Mouse (Mus musculus): Measurements from ENCODE around the gene S1pr5. TPM values are rescaled to one million over a fixed set of nuclear protein-coding genes. Genes with fewer than 3 reads are reported as not detected.

The S1pr5 gene
- polyA plus RNA-seq, 1 experiment, result 0.78 TPM

DNA sequence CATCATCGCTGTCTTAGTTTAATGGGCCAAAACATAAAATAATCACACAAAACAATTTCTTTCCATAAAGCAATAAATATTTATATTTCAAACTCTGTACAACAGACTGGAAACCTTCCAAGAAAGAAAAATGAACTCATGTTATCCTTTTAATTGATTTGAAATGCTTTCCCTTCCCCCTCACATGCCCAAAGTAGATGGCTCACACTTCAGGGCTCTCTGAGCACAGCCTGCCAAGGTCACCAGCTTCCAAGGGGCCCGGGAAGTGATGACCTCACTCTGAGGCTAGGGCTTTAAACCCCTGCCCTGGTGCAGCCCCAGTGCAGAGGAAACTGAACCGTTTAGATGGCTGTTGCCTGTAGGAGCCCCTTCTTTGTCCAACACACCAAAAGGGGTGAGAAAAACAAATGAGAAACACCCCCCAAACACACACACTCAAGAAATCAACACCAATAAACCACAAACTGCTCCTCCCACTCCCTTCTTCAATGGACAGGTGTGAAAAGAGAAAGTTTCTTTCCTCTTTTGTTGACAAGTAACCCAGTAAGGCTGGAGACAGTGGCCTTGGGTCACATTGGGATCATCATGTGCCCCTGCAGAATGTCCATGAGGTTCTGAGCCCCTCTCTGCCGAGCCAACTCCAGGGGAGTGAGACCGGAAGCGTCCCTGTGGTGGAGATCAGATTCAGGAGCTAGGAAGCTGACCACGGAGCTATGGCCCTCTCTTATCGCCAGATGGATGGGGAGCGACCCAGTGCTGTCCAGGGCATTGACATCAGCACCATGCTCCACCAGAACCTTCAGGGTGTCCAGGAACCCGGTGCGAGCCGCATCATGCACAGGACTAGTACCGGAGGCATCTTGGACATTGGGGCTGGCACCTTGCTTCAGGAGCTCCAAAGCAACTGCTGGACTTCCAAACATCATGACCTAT is 40.4 kb upstream of the S1pr5 start:
- Histone ChIP-seq H3K27me3 (ENCODE audit: control insufficient read depth, insufficient read depth, low read length) (no peaks in the 10 kb centered on the region), H3K4me1 (replicated peaks; ENCODE audit: control insufficient read depth, insufficient read depth, low read length) (peaks cover 17% of the 10 kb centered on the region), H3K4me3 (ENCODE audit: control insufficient read depth, insufficient read depth, low read length) (peak overlapping the region; percentile 84), H3K36me3 (ENCODE audit: control insufficient read depth, insufficient read depth, low read length) (peaks cover 2% of the 10 kb centered on the region; the same call in 1 of the 2 replicates), H3K27ac (ENCODE audit: control insufficient read depth, insufficient read depth, low read length) (peak overlapping the region; percentile 87)
- WGBS, result 57% methylated on average over 13 of the region's 13 CpGs
- TF ChIP-seq POLR2A (IDR thresholded peaks at IDR 0.05; ENCODE audit: control insufficient read depth, extremely low read depth, insufficient read depth, low read length, poor library complexity) (no peak), CTCF (IDR thresholded peaks at IDR 0.05; ENCODE audit: borderline replicate concordance, control insufficient read depth, extremely low read depth, insufficient read depth, low read length, poor library complexity) (no peak)
- DNase-seq, result peak; percentile 63

DNA sequence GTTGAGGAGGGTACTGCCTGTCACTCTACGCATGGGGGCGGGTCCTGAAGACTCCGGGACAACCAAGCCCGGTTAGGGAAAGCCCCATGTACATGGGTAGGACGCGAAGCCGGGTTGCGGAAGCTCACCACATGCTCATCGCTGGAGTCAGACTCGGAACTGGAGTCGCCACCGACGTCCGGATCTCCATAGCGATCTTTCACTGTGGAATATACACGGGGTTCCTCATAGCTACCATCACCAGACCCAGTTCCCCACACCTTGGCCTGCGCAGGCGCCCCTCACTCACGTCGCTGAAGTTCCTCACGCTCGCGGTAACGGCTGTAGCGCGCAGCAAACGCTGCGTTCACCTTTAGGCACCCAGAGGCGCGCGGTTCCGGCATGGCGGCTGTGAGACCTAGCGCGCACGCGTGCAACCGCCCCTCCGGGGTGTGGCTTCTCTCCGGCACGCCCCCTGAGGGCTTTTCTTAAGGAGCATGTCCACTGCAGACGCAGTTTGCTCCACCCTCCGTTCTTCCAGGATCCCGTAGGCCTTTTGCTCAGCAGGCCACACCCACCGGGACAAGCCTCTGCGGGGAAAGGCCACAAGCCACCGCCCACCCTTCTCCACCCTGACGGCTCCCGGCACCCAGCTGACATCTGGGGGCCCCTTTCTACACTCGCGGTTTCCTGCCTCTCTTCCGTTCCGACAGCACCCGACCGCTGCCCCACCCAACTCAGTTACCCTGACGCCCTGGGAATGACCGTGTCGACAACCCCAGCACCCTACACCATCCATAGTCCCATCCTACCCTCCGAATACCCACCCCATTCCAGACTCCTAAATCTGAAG is 39.5 kb upstream of the S1pr5 start, which contains the start of gene Kri1:
Gene Kri1, minus strand, starts transcription at position 399 of the 832 bp plus-strand sequence.
- Histone ChIP-seq H3K27me3 (ENCODE audit: control insufficient read depth, insufficient read depth, low read length) (no peaks in the 10 kb centered on the region), H3K27ac (ENCODE audit: control insufficient read depth, insufficient read depth, low read length) (peak within 1 kb of the TSS; percentile 87), H3K4me3 (ENCODE audit: control insufficient read depth, insufficient read depth, low read length) (peak within 1 kb of the TSS; percentile 84), H3K36me3 (ENCODE audit: control insufficient read depth, insufficient read depth, low read length) (peaks cover 4% of the 10 kb centered on the region; the same call in 1 of the 2 replicates), H3K4me1 (replicated peaks; ENCODE audit: control insufficient read depth, insufficient read depth, low read length) (peaks cover 17% of the 10 kb centered on the region)
- TF ChIP-seq CTCF (IDR thresholded peaks at IDR 0.05; ENCODE audit: borderline replicate concordance, control insufficient read depth, extremely low read depth, insufficient read depth, low read length, poor library complexity) (peak; percentile 48; the same call in 1 of the 2 replicates), POLR2A (IDR thresholded peaks at IDR 0.05; ENCODE audit: control insufficient read depth, extremely low read depth, insufficient read depth, low read length, poor library complexity) (peak; percentile 93)
- WGBS, result under 1% methylated on average over 59 of the region's 59 CpGs
- peak; percentile 99 for DNase-seq

DNA sequence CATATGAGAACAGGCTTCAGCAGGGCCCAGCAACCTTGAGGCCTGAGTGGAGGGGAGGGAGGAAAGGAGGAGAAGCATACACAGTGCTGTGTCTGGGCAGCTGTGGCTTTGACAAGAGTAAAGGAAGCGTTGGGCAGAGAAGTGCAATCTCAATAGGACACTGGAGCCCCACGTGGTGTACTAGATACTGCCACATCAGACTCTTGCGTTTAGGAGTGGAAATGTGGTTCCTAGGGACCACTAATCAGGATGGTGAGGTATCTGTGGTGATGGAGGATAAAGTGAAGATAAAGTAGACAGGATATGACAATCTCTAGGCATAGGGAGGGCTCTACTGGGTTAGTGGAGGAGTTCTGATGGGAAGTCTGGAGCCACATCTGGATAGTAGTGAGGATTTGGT is 38.5 kb upstream of the S1pr5 start:
- Histone ChIP-seq H3K4me1 (replicated peaks; ENCODE audit: control insufficient read depth, insufficient read depth, low read length) (peaks cover 15% of the 10 kb centered on the region), H3K27ac (ENCODE audit: control insufficient read depth, insufficient read depth, low read length) (no peak overlapping the region), H3K4me3 (ENCODE audit: control insufficient read depth, insufficient read depth, low read length) (no peak overlapping the region), H3K27me3 (ENCODE audit: control insufficient read depth, insufficient read depth, low read length) (no peaks in the 10 kb centered on the region), H3K36me3 (ENCODE audit: control insufficient read depth, insufficient read depth, low read length) (peaks cover 9% of the 10 kb centered on the region)
- no peak for TF ChIP-seq CTCF (IDR thresholded peaks at IDR 0.05; ENCODE audit: borderline replicate concordance, control insufficient read depth, extremely low read depth, insufficient read depth, low read length, poor library complexity)
- TF ChIP-seq POLR2A (IDR thresholded peaks at IDR 0.05; ENCODE audit: control insufficient read depth, extremely low read depth, insufficient read depth, low read length, poor library complexity), result no peak
- DNase-seq, result no peak
- WGBS, result 0% methylated on average over 3 of the region's 3 CpGs

DNA sequence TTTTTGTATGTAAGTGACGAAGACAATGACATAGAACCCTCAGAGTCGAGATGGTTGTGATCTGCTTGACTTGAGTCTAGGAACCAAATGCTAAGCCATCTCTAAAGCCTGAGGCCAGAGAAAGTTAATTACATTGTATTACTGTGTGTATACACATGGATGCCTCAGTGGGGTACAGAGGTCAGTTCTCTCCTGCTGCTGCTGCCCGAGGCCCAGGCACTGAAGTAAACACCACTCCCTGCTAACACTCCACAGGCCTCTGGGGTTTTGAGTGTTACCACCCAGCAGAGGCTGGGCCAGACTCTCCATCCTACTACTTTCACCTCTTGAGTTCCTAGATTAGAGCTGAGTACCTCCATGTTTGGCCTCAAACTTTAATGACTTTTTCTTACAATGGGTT is 35.8 kb upstream of the S1pr5 start:
- DNase-seq, result no peak
- Histone ChIP-seq H3K4me1 (replicated peaks; ENCODE audit: control insufficient read depth, insufficient read depth, low read length) (peaks cover 10% of the 10 kb centered on the region), H3K27ac (ENCODE audit: control insufficient read depth, insufficient read depth, low read length) (no peak overlapping the region), H3K27me3 (ENCODE audit: control insufficient read depth, insufficient read depth, low read length) (no peaks in the 10 kb centered on the region), H3K4me3 (ENCODE audit: control insufficient read depth, insufficient read depth, low read length) (no peak overlapping the region), H3K36me3 (ENCODE audit: control insufficient read depth, insufficient read depth, low read length) (peaks cover 30% of the 10 kb centered on the region)
- 92% methylated on average over 3 of the region's 3 CpGs for WGBS
- TF ChIP-seq POLR2A (IDR thresholded peaks at IDR 0.05; ENCODE audit: control insufficient read depth, extremely low read depth, insufficient read depth, low read length, poor library complexity) (no peak), CTCF (IDR thresholded peaks at IDR 0.05; ENCODE audit: borderline replicate concordance, control insufficient read depth, extremely low read depth, insufficient read depth, low read length, poor library complexity) (no peak)

DNA sequence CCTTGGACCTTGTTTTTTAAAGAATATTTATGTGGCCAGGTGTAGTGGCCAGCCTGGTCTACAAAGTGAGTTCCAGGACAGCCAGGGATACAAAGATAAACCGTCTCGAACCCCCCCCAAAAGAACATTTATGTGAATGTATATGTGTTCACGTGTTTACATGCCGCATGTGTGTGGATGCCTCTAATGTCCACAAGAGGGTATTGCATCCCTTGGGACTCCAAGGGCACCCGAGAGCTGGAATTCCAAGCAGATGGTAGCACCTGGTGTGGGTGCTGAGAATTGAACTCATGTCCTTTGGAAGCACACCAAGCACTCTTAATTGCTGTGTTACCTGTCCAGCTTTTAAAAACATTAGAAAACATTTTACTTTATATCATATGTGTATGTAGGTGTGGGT is 35.3 kb upstream of the S1pr5 start:
- Histone ChIP-seq H3K4me3 (ENCODE audit: control insufficient read depth, insufficient read depth, low read length) (no peak overlapping the region), H3K27ac (ENCODE audit: control insufficient read depth, insufficient read depth, low read length) (no peak overlapping the region), H3K36me3 (ENCODE audit: control insufficient read depth, insufficient read depth, low read length) (peaks cover 30% of the 10 kb centered on the region), H3K4me1 (replicated peaks; ENCODE audit: control insufficient read depth, insufficient read depth, low read length) (peaks cover 6% of the 10 kb centered on the region), H3K27me3 (ENCODE audit: control insufficient read depth, insufficient read depth, low read length) (no peaks in the 10 kb centered on the region)
- TF ChIP-seq POLR2A (IDR thresholded peaks at IDR 0.05; ENCODE audit: control insufficient read depth, extremely low read depth, insufficient read depth, low read length, poor library complexity) (no peak), CTCF (IDR thresholded peaks at IDR 0.05; ENCODE audit: borderline replicate concordance, control insufficient read depth, extremely low read depth, insufficient read depth, low read length, poor library complexity) (no peak)
- no peak for DNase-seq
- WGBS, result 98% methylated on average over 5 of the region's 5 CpGs

DNA sequence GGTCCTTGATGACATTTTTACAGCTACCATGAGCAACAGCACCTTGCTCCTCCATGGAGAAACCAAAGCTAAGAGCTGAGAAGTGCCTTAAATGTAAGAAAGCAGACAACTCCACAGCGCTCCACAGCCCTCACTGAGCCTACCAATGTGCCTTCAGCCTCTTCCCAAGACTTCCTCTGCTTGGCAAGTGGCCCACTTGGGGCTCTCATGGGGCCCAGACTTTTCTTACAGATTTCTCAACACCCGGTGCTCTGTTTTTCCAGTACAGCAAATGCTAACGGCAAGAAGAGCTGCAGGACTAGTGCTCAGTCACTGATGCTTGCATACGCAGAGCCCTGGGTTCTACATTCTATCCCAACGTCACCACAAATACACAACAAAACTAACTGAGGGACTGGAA is 29.5 kb upstream of the S1pr5 start:
- Histone ChIP-seq H3K4me1 (replicated peaks; ENCODE audit: control insufficient read depth, insufficient read depth, low read length) (no peaks in the 10 kb centered on the region), H3K4me3 (ENCODE audit: control insufficient read depth, insufficient read depth, low read length) (no peak overlapping the region), H3K27me3 (ENCODE audit: control insufficient read depth, insufficient read depth, low read length) (no peaks in the 10 kb centered on the region), H3K27ac (ENCODE audit: control insufficient read depth, insufficient read depth, low read length) (no peak overlapping the region), H3K36me3 (ENCODE audit: control insufficient read depth, insufficient read depth, low read length) (peaks cover 69% of the 10 kb centered on the region)
- no peak for TF ChIP-seq CTCF (IDR thresholded peaks at IDR 0.05; ENCODE audit: borderline replicate concordance, control insufficient read depth, extremely low read depth, insufficient read depth, low read length, poor library complexity)
- TF ChIP-seq POLR2A (IDR thresholded peaks at IDR 0.05; ENCODE audit: control insufficient read depth, extremely low read depth, insufficient read depth, low read length, poor library complexity), result no peak
- WGBS, result 98% methylated on average over 5 of the region's 5 CpGs
- no peak for DNase-seq

All from thymus, adult 2 months (tissue).